Mouse (Mus musculus) liver, embryonic 12.5 days (tissue): Measurements from ENCODE around the gene Nmnat2. TPM values are rescaled to one million over a fixed set of nuclear protein-coding genes. Genes with fewer than 3 reads are reported as not detected.
A peak's percentile ranks its signal among the peaks of the same experiment; 100 is the strongest.

Experiments
- ATAC-seq: fragments of 200-750 bp; cut with Nextera tagmentation; 2 replicates; pipeline ENCODE4 v1.8.0; 2017; ENCODE audit warnings: moderate number of reproducible peaks, mild to moderate bottlenecking, moderate library complexity
- H3K27ac ChIP-seq: fragments of 300-500 bp; sonication (generic); 2 replicates; pipeline ENCODE4 v1.5.1; 2016; ENCODE audit warnings: mild to moderate bottlenecking
- H3K27me3 ChIP-seq: fragments of 300-500 bp; sonication (generic); replicated peaks from 2 replicates; pipeline ENCODE4 v1.6.1; 2016; ENCODE audit warnings: mild to moderate bottlenecking, moderate library complexity
- H3K36me3 ChIP-seq: fragments of 300-500 bp; sonication (generic); 2 replicates; pipeline ENCODE4 v1.6.1; 2016; ENCODE audit warnings: mild to moderate bottlenecking, moderate library complexity
- H3K4me1 ChIP-seq: fragments of 300-500 bp; sonication (generic); 2 replicates; pipeline ENCODE4 v1.6.1; 2016
- H3K4me2 ChIP-seq: fragments of 300-500 bp; sonication (generic); 2 replicates; pipeline ENCODE4 v1.6.1; 2016; ENCODE audit warnings: mild to moderate bottlenecking, moderate library complexity
- H3K4me3 ChIP-seq: fragments of 300-500 bp; sonication (generic); 2 replicates; pipeline ENCODE4 v1.5.1; 2016; ENCODE audit warnings: mild to moderate bottlenecking, moderate library complexity
- H3K9ac ChIP-seq: fragments of 300-500 bp; sonication (generic); 2 replicates; pipeline ENCODE4 v1.6.1; 2016; ENCODE audit warnings: mild to moderate bottlenecking, moderate library complexity
- H3K9me3 ChIP-seq: fragments of 300-500 bp; sonication (generic); replicated peaks from 2 replicates; pipeline ENCODE4 v1.6.1; 2016; ENCODE audit warnings: mild to moderate bottlenecking, moderate library complexity
- WGBS: fragments of 180-500 bp; shearing (Covaris S2); methylation state at CpG from one replicate; pipeline ENCODE4 v1.1.7; 2016; ENCODE audit not compliant: insufficient replicate concordance; 5-methylcytosine and 5-hydroxymethylcytosine counted together
- polyA plus RNA-seq: library from polyadenylated mRNA; unstranded; fragments of >200 nt; fragmentation: Nextera tagmentation; extraction: Ambion mirVana; gene quantifications from 2 replicates; pipeline ENCODE4 v1.2.1, GENCODE M21; 2016

Gene Nmnat2
- 0.05 TPM in 1 of 2 replicates, not detected in the other for polyA plus RNA-seq

- peak within 1 kb of the TSS; percentile 44 for H3K4me2 ChIP-seq
- H3K9me3 ChIP-seq: no peaks in the 10 kb centered on the region
- WGBS: 3% methylated on average over 42 of the region's 42 CpGs
- H3K4me3 ChIP-seq: peak within 1 kb of the TSS; percentile 28
- no peak within 1 kb of the TSS for H3K9ac ChIP-seq
- H3K36me3 ChIP-seq: no peaks in the 10 kb centered on the region
- H3K27me3 ChIP-seq: peaks cover 55% of the 10 kb centered on the region
- no peaks in the 10 kb centered on the region; the same call in 1 of the 2 replicates for H3K4me1 ChIP-seq
- H3K27ac ChIP-seq: no peak within 1 kb of the TSS
- no peak for ATAC-seq
Observed at GRCm38 (mm10) chr1:152954821-152955523, at the start of gene Nmnat2. TSS of gene Nmnat2 (plus strand) at chr1:152954993.

- no peak for ATAC-seq
- no peaks in the 10 kb centered on the region for H3K9me3 ChIP-seq
- no peaks in the 10 kb centered on the region for H3K36me3 ChIP-seq
- WGBS: 52% methylated on average over 6 of the region's 6 CpGs
- no peak overlapping the region for H3K9ac ChIP-seq
- H3K4me2 ChIP-seq: no peak overlapping the region
- no peaks in the 10 kb centered on the region for H3K27me3 ChIP-seq
- H3K4me3 ChIP-seq: no peak overlapping the region
- no peak overlapping the region for H3K27ac ChIP-seq
- no peaks in the 10 kb centered on the region for H3K4me1 ChIP-seq
Observed at GRCm38 (mm10) chr1:152913483-152914460, 41.0 kb upstream of the Nmnat2 start.

GRCm38 (mm10) chr1:152915766-152916165 is 39.0 kb upstream of the Nmnat2 start:
- H3K27me3 ChIP-seq: no peaks in the 10 kb centered on the region
- H3K4me2 ChIP-seq: no peak overlapping the region
- no peak overlapping the region for H3K4me3 ChIP-seq
- H3K9me3 ChIP-seq: no peaks in the 10 kb centered on the region
- no peak overlapping the region for H3K9ac ChIP-seq
- H3K4me1 ChIP-seq: no peaks in the 10 kb centered on the region
- ATAC-seq: no peak
- H3K36me3 ChIP-seq: no peaks in the 10 kb centered on the region
- 54% methylated on average over 5 of the region's 5 CpGs for WGBS
- H3K27ac ChIP-seq: no peak overlapping the region

GRCm38 (mm10) chr1:152916936-152917335 is 37.9 kb upstream of the Nmnat2 start:
- Histone ChIP-seq H3K4me3 (no peak overlapping the region), H3K36me3 (no peaks in the 10 kb centered on the region), H3K9ac (no peak overlapping the region), H3K9me3 (no peaks in the 10 kb centered on the region), H3K27ac (no peak overlapping the region), H3K27me3 (no peaks in the 10 kb centered on the region), H3K4me1 (no peaks in the 10 kb centered on the region), H3K4me2 (no peak overlapping the region)
- ATAC-seq: no peak
- WGBS: 66% methylated on average over 5 of the region's 5 CpGs

DNA sequence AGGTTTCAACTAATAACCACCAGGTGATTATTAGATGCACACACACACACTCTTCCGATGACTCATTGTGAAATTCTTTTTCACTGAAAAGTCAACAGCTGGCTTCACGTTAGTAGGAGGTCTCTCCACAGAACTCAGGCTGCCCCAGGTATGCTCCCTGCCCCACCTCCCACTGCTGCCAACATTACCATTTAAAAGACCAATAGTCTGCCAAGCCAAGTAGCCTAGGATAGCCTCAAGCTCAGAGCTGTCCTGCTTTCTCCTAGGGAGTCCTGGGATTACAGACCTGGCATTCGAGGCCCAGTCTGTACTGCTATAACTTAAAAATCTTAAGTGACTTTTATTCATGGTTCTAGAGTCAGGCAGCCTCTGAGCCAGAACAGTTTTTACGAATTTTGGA is 37.2 kb upstream of the Nmnat2 start:
- Histone ChIP-seq H3K4me3 (no peak overlapping the region), H3K27me3 (no peaks in the 10 kb centered on the region), H3K4me2 (no peak overlapping the region), H3K4me1 (no peaks in the 10 kb centered on the region), H3K36me3 (no peaks in the 10 kb centered on the region), H3K27ac (no peak overlapping the region), H3K9me3 (no peaks in the 10 kb centered on the region), H3K9ac (no peak overlapping the region)
- WGBS: 52% methylated on average over 4 of the region's 4 CpGs
- no peak for ATAC-seq

DNA sequence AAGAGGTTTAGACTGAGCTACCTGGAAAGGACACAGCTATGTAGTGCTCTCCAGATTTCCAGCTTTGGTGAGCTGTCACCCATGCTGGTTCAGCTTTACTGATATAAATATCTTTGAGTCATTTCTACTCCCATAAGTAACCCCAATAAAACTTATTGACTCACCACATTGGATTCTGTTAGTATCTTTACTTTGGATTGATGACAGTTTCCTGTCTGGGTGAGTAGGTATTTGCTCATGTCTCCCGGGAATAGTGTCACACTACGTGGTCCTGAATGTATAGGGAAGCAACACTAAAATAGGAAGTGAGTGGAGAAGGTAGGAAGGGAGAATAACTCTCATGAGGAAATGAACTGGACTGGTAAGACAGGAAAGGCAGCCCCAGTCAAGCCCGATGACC is 33.0 kb upstream of the Nmnat2 start:
- no peak overlapping the region for H3K27ac ChIP-seq

GRCm38 (mm10) chr1:152933962-152934361 is 20.8 kb upstream of the Nmnat2 start:
- no peaks in the 10 kb centered on the region for H3K9me3 ChIP-seq
- H3K9ac ChIP-seq: no peak overlapping the region
- WGBS: 27% methylated on average over 11 of the region's 11 CpGs
- peak overlapping the region; percentile 33; the same call in 1 of the 2 replicates for H3K4me2 ChIP-seq
- H3K4me1 ChIP-seq: no peaks in the 10 kb centered on the region
- no peak overlapping the region for H3K4me3 ChIP-seq
- ATAC-seq: no peak
- no peaks in the 10 kb centered on the region for H3K36me3 ChIP-seq
- no peak overlapping the region for H3K27ac ChIP-seq
- no peaks in the 10 kb centered on the region for H3K27me3 ChIP-seq

More for the DNA sequence above, 33.0 kb upstream of the Nmnat2 start:
- no peaks in the 10 kb centered on the region for H3K9me3 ChIP-seq
- WGBS: 51% methylated on average over 3 of the region's 3 CpGs
- no peaks in the 10 kb centered on the region for H3K36me3 ChIP-seq
- H3K4me1 ChIP-seq: no peaks in the 10 kb centered on the region
- ATAC-seq: no peak
- H3K4me2 ChIP-seq: no peak overlapping the region
- no peaks in the 10 kb centered on the region for H3K27me3 ChIP-seq
- no peak overlapping the region for H3K4me3 ChIP-seq
- no peak overlapping the region for H3K9ac ChIP-seq

- no peaks in the 10 kb centered on the region for H3K27me3 ChIP-seq
- H3K9me3 ChIP-seq: no peaks in the 10 kb centered on the region
- H3K4me3 ChIP-seq: no peak overlapping the region
- no peak for ATAC-seq
- no peaks in the 10 kb centered on the region for H3K4me1 ChIP-seq
- WGBS: 72% methylated on average over 6 of the region's 6 CpGs
- no peaks in the 10 kb centered on the region for H3K36me3 ChIP-seq
- no peak overlapping the region for H3K9ac ChIP-seq
- H3K27ac ChIP-seq: no peak overlapping the region
- no peak overlapping the region for H3K4me2 ChIP-seq
Observed at GRCm38 (mm10) chr1:152935476-152935875, 19.3 kb upstream of the Nmnat2 start.

- WGBS: 64% methylated on average over 5 of the region's 5 CpGs
- Histone ChIP-seq H3K9me3 (no peaks in the 10 kb centered on the region), H3K36me3 (no peaks in the 10 kb centered on the region), H3K4me1 (no peaks in the 10 kb centered on the region), H3K9ac (no peak overlapping the region), H3K4me3 (no peak overlapping the region), H3K27me3 (no peaks in the 10 kb centered on the region), H3K4me2 (no peak overlapping the region), H3K27ac (no peak overlapping the region)
- no peak for ATAC-seq
Observed at GRCm38 (mm10) chr1:152936365-152936764, 18.4 kb upstream of the Nmnat2 start.

DNA sequence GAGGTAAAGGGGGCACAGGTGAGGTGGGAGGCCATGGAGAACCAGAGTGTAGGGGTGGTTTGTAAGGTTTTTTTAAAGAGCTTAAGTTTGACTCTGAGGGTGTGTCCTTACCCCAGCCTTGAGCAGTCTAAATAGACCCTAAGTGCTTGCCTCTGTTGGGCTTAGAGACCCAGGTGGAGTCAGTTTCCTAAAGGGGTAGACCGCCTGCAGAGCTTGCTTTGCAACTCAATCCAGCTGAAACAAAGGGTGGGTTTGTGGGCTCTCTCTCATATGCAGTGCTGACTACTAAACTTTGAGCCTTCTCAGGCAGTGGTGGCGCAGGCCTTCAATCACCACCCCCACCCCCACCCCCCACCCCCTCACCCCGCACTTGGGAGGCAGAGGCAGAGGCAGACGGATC is 11.8 kb upstream of the Nmnat2 start:
- Histone ChIP-seq H3K4me1 (no peaks in the 10 kb centered on the region), H3K4me3 (no peak overlapping the region), H3K36me3 (no peaks in the 10 kb centered on the region), H3K4me2 (no peak overlapping the region), H3K9me3 (no peaks in the 10 kb centered on the region), H3K9ac (no peak overlapping the region), H3K27ac (no peak overlapping the region), H3K27me3 (no peaks in the 10 kb centered on the region)
- 38% methylated on average over 4 of the region's 4 CpGs for whole genome bisulfite sequencing
- no peak for ATAC-seq

- H3K27ac ChIP-seq: no peak overlapping the region
- no peak overlapping the region for H3K4me3 ChIP-seq
- no peak overlapping the region for H3K4me2 ChIP-seq
- no peaks in the 10 kb centered on the region for H3K9me3 ChIP-seq
- 65% methylated on average over 5 of the region's 5 CpGs for WGBS
- no peak overlapping the region for H3K9ac ChIP-seq
- H3K36me3 ChIP-seq: no peaks in the 10 kb centered on the region
- H3K27me3 ChIP-seq: peaks cover 55% of the 10 kb centered on the region
- H3K4me1 ChIP-seq: no peaks in the 10 kb centered on the region; the same call in 1 of the 2 replicates
- ATAC-seq: no peak
Observed at GRCm38 (mm10) chr1:152954167-152954566, 626 bp upstream of the Nmnat2 start.
